8 mouse cellular contexts compared by ENCODE assay signal in the genomic region with DNA sequence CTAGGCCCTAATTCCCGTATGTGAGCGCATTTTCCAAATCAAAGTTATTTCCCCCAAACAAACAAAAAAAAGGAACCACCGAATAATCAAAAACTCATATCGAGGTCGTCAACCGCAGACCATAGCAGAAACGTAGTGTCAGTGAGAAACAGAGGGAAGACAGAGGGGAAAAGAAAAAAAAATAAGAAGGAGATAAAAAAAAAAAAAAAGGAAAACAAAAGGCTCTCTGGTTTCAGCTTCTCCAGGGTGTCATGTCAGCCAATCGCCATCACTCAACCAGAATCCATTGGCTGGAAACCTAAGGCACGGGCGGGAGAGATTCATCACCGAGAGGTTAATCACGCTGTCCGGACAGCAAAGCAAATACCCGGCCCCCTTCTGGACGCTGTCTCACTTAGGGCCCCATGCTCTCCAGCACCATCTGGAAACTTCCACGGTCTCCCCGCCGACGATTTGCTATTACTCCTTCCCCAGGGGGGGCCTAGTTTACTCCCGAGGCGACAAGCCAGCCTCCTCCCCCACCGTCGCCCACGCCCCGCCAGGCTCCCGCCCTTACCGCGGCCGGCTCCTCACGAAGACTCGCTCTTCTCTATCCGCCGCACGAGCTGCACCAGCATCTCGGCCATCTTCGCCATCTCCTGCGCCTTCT. TPM values are rescaled to one million over a fixed set of nuclear protein-coding genes. Genes with fewer than 3 reads are reported as not detected.
A peak's percentile ranks its signal among the peaks of the same experiment; 100 is the strongest.
DNase-seq lines count a peak whose midpoint lies in the region; ATAC-seq and TF ChIP-seq lines count a peak whose summit lies in the region.
"Not testable (repeated sequence)": the region's sequence is repeated elsewhere in the genome, so short reads cannot be mapped to it uniquely, and the experiment has no call there.

No protein-coding gene starts in this region.

- peaks cover 30% of the 10 kb centered on the region for H3K4me1 ChIP-seq in erythroblast, embryonic 14.5 days (ENCODE audit: control insufficient read depth)
- peaks cover 18% of the 10 kb centered on the region for H3K4me1 ChIP-seq in heart, embryonic 12.5 days (replicated peaks)
- not testable (repeated sequence) for H3K4me1 ChIP-seq in kidney, embryonic 16.5 days (ENCODE audit: insufficient read depth, low read length); midbrain, postnatal 0 days (ENCODE audit: insufficient read depth, low read length)

- peak overlapping the region; percentile 95 for H3K9ac ChIP-seq in heart, embryonic 12.5 days
- peak overlapping the region; percentile 87 for H3K9ac ChIP-seq in kidney, embryonic 16.5 days (replicated peaks; ENCODE audit: low read length)
- H3K9ac ChIP-seq in midbrain, postnatal 0 days (replicated peaks; ENCODE audit: low read length, poor library complexity, severe bottlenecking), result peak overlapping the region; percentile 79

- H3K36me3 ChIP-seq in erythroblast, embryonic 14.5 days (ENCODE audit: control insufficient read depth), result peaks cover 26% of the 10 kb centered on the region
- peaks cover 14% of the 10 kb centered on the region for H3K36me3 ChIP-seq in heart, embryonic 12.5 days
- H3K36me3 ChIP-seq in kidney, embryonic 16.5 days (ENCODE audit: insufficient read depth, low read length), result peaks cover 13% of the 10 kb centered on the region
- not testable (repeated sequence) for H3K36me3 ChIP-seq in midbrain, postnatal 0 days (ENCODE audit: insufficient read depth, low read length)

- peak overlapping the region; percentile 72 for H3K4me2 ChIP-seq in heart, embryonic 12.5 days
- peak overlapping the region; percentile 73 for H3K4me2 ChIP-seq in kidney, embryonic 16.5 days (replicated peaks; ENCODE audit: low read depth, low read length)
- H3K4me2 ChIP-seq in midbrain, postnatal 0 days (ENCODE audit: low read depth, low read length, poor library complexity, severe bottlenecking), result peak overlapping the region; percentile 48

- DNase-seq in CD4-positive, CD25-positive, alpha-beta regulatory T cell, adult 2 months (ENCODE audit: low read depth, low spot score), result peak; percentile 76
- peak; percentile 12 for DNase-seq in brain, embryonic 18.5 days (ENCODE audit: low read depth, low spot score)
- DNase-seq in liver, result peak; percentile 78
- DNase-seq in midbrain, postnatal 0 days (ENCODE audit: low spot score), result peak; percentile 76
- DNase-seq in spleen, postnatal 36 days (ENCODE audit: low spot score in 2 of 2), result peak; percentile 51 to 59

- H3K27me3 ChIP-seq in erythroblast, embryonic 14.5 days (ENCODE audit: control insufficient read depth), result peaks cover 27% of the 10 kb centered on the region
- not testable (repeated sequence) for H3K27me3 ChIP-seq in heart, embryonic 12.5 days (replicated peaks); kidney, embryonic 16.5 days (ENCODE audit: insufficient read depth, low read length); midbrain, postnatal 0 days (ENCODE audit: insufficient read depth, low read length)

- peak; percentile 26; the same call in 1 of the 2 replicates for TF ChIP-seq CTCF in midbrain, postnatal 0 days (IDR thresholded peaks at IDR 0.05)

- 6% methylated on average over 37 of the region's 37 CpGs for WGBS in heart, embryonic 12.5 days
- 4% methylated on average over 35 of the region's 37 CpGs for WGBS in kidney, embryonic 16.5 days
- WGBS in midbrain, postnatal 0 days, result 3% methylated on average over 35 of the region's 37 CpGs

- peak; percentile 62 for ATAC-seq in heart, embryonic 12.5 days (ENCODE audit: insufficient number of reproducible peaks, low FRiP score)
- peak; percentile 68 for ATAC-seq in kidney, embryonic 16.5 days (ENCODE audit: low FRiP score, low TSS enrichment)
- ATAC-seq in midbrain, postnatal 0 days (ENCODE audit: low FRiP score), result peak; percentile 59

- H3K27ac ChIP-seq in heart, embryonic 12.5 days (ENCODE audit: poor library complexity, severe bottlenecking), result peak overlapping the region; percentile 98
- peak overlapping the region; percentile 96 for H3K27ac ChIP-seq in kidney, embryonic 16.5 days (ENCODE audit: low read length)
- peak overlapping the region; percentile 91 for H3K27ac ChIP-seq in midbrain, postnatal 0 days (ENCODE audit: low read depth, low read length)

- H3K4me3 ChIP-seq in erythroblast, embryonic 14.5 days (replicated peaks), result peak overlapping the region; percentile 93
- H3K4me3 ChIP-seq in heart, embryonic 12.5 days, result peak overlapping the region; percentile 89
- H3K4me3 ChIP-seq in kidney, embryonic 16.5 days (ENCODE audit: low read length), result peak overlapping the region; percentile 76
- peak overlapping the region; percentile 64 for H3K4me3 ChIP-seq in midbrain, postnatal 0 days (ENCODE audit: low read depth, low read length)

- H3K9me3 ChIP-seq in erythroblast, embryonic 14.5 days (ENCODE audit: control insufficient read depth, low read length); heart, embryonic 12.5 days (replicated peaks); kidney, embryonic 16.5 days (ENCODE audit: low read length); midbrain, postnatal 0 days (ENCODE audit: low read length): not testable (repeated sequence)

RNA-seq across cellular contexts. Expression of gene Mrfap1, which starts 0.8 kb away (rescaled TPM):
- 9.9 and 12.6 TPM in 2 replicates for polyA plus RNA-seq in erythroblast, embryonic 14.5 days (2012)
- 426 and 435 TPM in 2 replicates for polyA plus RNA-seq in heart, embryonic 12.5 days (2016; fragmentation: Nextera tagmentation; extraction: Ambion mirVana)
- 396 and 428 TPM in 2 replicates for polyA plus RNA-seq in kidney, embryonic 16.5 days (2015; fragmentation: Nextera tagmentation; extraction: Ambion mirVana)
- total RNA-seq in midbrain, postnatal 0 days (2014; rRNA removed), result 288 and 318 TPM in 2 replicates
- 425 and 441 TPM in 2 replicates for polyA plus RNA-seq in midbrain, postnatal 0 days (2015; fragmentation: Nextera tagmentation; extraction: Ambion mirVana)

RNA-seq across cellular contexts. Expression of gene Man2b2, which starts 34.7 kb away (rescaled TPM):
- 0.67 and 0.69 TPM in 2 replicates for polyA plus RNA-seq in erythroblast, embryonic 14.5 days (2012)
- polyA plus RNA-seq in heart, embryonic 12.5 days (2016; fragmentation: Nextera tagmentation; extraction: Ambion mirVana), result 18.4 and 19.7 TPM in 2 replicates
- polyA plus RNA-seq in kidney, embryonic 16.5 days (2015; fragmentation: Nextera tagmentation; extraction: Ambion mirVana), result 16.0 and 16.2 TPM in 2 replicates
- total RNA-seq in midbrain, postnatal 0 days (2014; rRNA removed), result 22.6 and 26.2 TPM in 2 replicates
- polyA plus RNA-seq in midbrain, postnatal 0 days (2015; fragmentation: Nextera tagmentation; extraction: Ambion mirVana), result 15.6 and 15.8 TPM in 2 replicates

RNA-seq across cellular contexts. Expression of gene Bloc1s4, which starts 47.3 kb away (rescaled TPM):
- 3.2 and 3.5 TPM in 2 replicates for polyA plus RNA-seq in erythroblast, embryonic 14.5 days (2012)
- 21.0 and 21.3 TPM in 2 replicates for polyA plus RNA-seq in heart, embryonic 12.5 days (2016; fragmentation: Nextera tagmentation; extraction: Ambion mirVana)
- polyA plus RNA-seq in kidney, embryonic 16.5 days (2015; fragmentation: Nextera tagmentation; extraction: Ambion mirVana), result 24.9 and 25.4 TPM in 2 replicates
- total RNA-seq in midbrain, postnatal 0 days (2014; rRNA removed), result 21.5 and 39.8 TPM in 2 replicates
- 30.1 and 30.2 TPM in 2 replicates for polyA plus RNA-seq in midbrain, postnatal 0 days (2015; fragmentation: Nextera tagmentation; extraction: Ambion mirVana)

Comparison
In these comparisons a context has a peak if more than half of its experiments do, and no peak if none do; other contexts are left out.
1. Peak in every context shown above with its lines: DNase-seq, ATAC-seq, H3K4me3 ChIP-seq and H3K27ac ChIP-seq.
2. DNase-seq: peak in every context shown above with its lines; median percentile 78 in liver; 76 in CD4-positive, CD25-positive, alpha-beta regulatory T cell, adult 2 months; 76 in midbrain, postnatal 0 days; 55 in spleen, postnatal 36 days; 12 in brain, embryonic 18.5 days.
3. RNA of gene Mrfap1, which starts 0.8 kb away (polyA plus RNA-seq): 425 to 441 TPM in midbrain, postnatal 0 days, 426 to 435 TPM in heart, embryonic 12.5 days and 396 to 428 TPM in kidney, embryonic 16.5 days; 9.9 to 12.6 TPM in erythroblast, embryonic 14.5 days; every median in the first group is over 10 times any median in the second.